Comparison of ENCODE assay signal across 39 mouse cellular contexts in the genomic region with DNA sequence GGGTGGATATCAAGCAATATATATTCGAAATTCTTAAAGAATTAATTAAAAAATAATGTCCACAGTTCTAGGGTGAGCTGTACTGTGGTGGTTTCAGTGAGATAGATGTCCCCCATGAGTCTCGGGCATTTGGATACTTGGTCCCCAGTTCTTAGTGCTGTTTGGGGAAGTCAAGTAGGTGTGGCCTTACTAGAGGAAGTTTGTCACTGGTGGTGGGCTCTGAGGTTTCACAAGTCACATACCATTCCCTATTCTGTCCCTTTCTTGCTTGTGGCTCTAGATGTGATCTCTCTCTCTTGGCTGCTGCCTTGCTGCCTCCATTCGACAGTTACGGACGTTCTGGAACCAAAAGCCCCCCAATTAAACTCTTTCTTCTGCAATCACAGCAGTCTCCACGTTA. TPM values are rescaled to one million over a fixed set of nuclear protein-coding genes. Genes with fewer than 3 reads are reported as not detected.
DNase-seq lines count a peak whose midpoint lies in the region; ATAC-seq and TF ChIP-seq lines count a peak whose summit lies in the region.
"Had no signal": no experiment of that assay in that cellular context is flagged by ENCODE, and none has a peak within 500 bp of the region (broad histone marks: within the 10 kb centered on the region; RNA-seq: fewer than 3 reads in every experiment).

No protein-coding gene starts in this region.

- no peak overlapping the region for H3K4me3 ChIP-seq in spleen, adult 2 months (ENCODE audit: extremely low read depth, insufficient read depth, insufficient read length)
- H3K4me3 ChIP-seq: embryonic facial prominence, embryonic 13.5 days; forebrain, embryonic 10.5 days; forebrain, embryonic 15.5 days; hindbrain, embryonic 13.5 days; limb, embryonic 12.5 days; liver, embryonic 15.5 days; megakaryocyte, embryonic 14.5 days; midbrain, embryonic 12.5 days; stomach, embryonic 15.5 days had no signal

- no peak for TF ChIP-seq POLR2A in spleen, adult 2 months (IDR thresholded peaks at IDR 0.05; ENCODE audit: low read depth, low read length)

- 35% methylated on average over 6 of the region's 6 CpGs for WGBS in spleen, adult 2 months

- TF ChIP-seq CTCF in spleen, adult 2 months (IDR thresholded peaks at IDR 0.05; ENCODE audit: extremely low read depth, insufficient read depth, insufficient read length, insufficient replicate concordance) = no peak

- peak; percentile 86 for ATAC-seq in common myeloid progenitor, adult 5-6 weeks (replicated peaks; ENCODE audit: low read depth, poor library complexity, severe bottlenecking)
- peak; percentile 93 for ATAC-seq in megakaryocyte progenitor cell, adult 5-6 weeks (replicated peaks; ENCODE audit: poor library complexity)
- ATAC-seq: activated CD4-positive, CD25-positive, alpha-beta regulatory T cell, adult 4 months; forebrain, embryonic 15.5 days; intestine, embryonic 16.5 days had no signal

- no peaks in the 10 kb centered on the region for H3K36me3 ChIP-seq in spleen, adult 2 months (ENCODE audit: control insufficient read depth, insufficient read depth, low read length)
- H3K36me3 ChIP-seq in splenic B cell, adult 2 months (ENCODE audit: control insufficient read depth, insufficient read depth, low read length, poor library complexity, severe bottlenecking) = no peaks in the 10 kb centered on the region
- H3K36me3 ChIP-seq: embryonic facial prominence, embryonic 13.5 days; forebrain, embryonic 10.5 days; forebrain, embryonic 15.5 days; hindbrain, embryonic 13.5 days; limb, embryonic 12.5 days; liver, embryonic 15.5 days; midbrain, embryonic 12.5 days; stomach, embryonic 15.5 days had no signal

- 0 out of 2 replicates have a peak overlapping the region, but pooled peaks have one; percentile 20 for H3K27ac ChIP-seq in spleen, adult 2 months (ENCODE audit: insufficient read depth, low read length)
- H3K27ac ChIP-seq: embryonic facial prominence, embryonic 13.5 days; forebrain, embryonic 10.5 days; forebrain, embryonic 15.5 days; hindbrain, embryonic 13.5 days; kidney, postnatal 0 days; limb, embryonic 12.5 days; liver, embryonic 15.5 days; midbrain, embryonic 12.5 days; stomach, embryonic 15.5 days had no signal

- DNase-seq in spleen, adult 2 months (ENCODE audit: low read depth in 1 of 2, low spot score in 2 of 2) = peak; percentile 28 to 44
- no peak for DNase-seq in spleen, postnatal 4 days (ENCODE audit: low spot score in 2 of 2)
- peak; percentile 68 for DNase-seq in splenic B cell, adult 2 months (ENCODE audit: low read depth, low spot score)
- DNase-seq in adrenal gland, postnatal 4 days (ENCODE audit: low spot score in 2 of 2) = no peak
- DNase-seq in cerebellum, adult 11 months = no peak
- DNase-seq in kidney, postnatal 25 days = no peak
- DNase-seq: adrenal gland, adult 2 months; adrenal gland, postnatal 36 days; cerebellum, adult 9-10 months; gastrocnemius, postnatal 25 days; heart, postnatal 36 days; kidney, adult 8-10 months; layer of hippocampus, postnatal 36 days; lung, embryonic 14.5 days; lung, postnatal 14 days; right cerebral cortex, postnatal 14 days; thymus, postnatal 36 days had no signal

- H3K27me3 ChIP-seq in spleen, adult 2 months (ENCODE audit: control insufficient read depth, insufficient read depth, low read length) = no peaks in the 10 kb centered on the region
- no peaks in the 10 kb centered on the region for H3K27me3 ChIP-seq in splenic B cell, adult 2 months (ENCODE audit: control insufficient read depth, insufficient read depth, low read length, poor library complexity, severe bottlenecking)
- H3K27me3 ChIP-seq: embryonic facial prominence, embryonic 13.5 days; forebrain, embryonic 15.5 days; hindbrain, embryonic 13.5 days; limb, embryonic 12.5 days; liver, embryonic 15.5 days; midbrain, embryonic 12.5 days; stomach, embryonic 15.5 days had no signal

- peaks cover 20% of the 10 kb centered on the region for H3K4me1 ChIP-seq in spleen, adult 2 months (ENCODE audit: control insufficient read depth, insufficient read depth, insufficient read length)
- H3K4me1 ChIP-seq: embryonic facial prominence, embryonic 13.5 days; forebrain, embryonic 15.5 days; limb, embryonic 12.5 days; liver, embryonic 15.5 days; midbrain, embryonic 12.5 days; stomach, embryonic 15.5 days had no signal

RNA-seq across cellular contexts. Expression of gene Ccl9, which starts 18.0 kb away (rescaled TPM):
- polyA plus RNA-seq in spleen, adult 2 months (2012; rRNA removed) = 3.5 TPM in 2 replicates
- total RNA-seq in common myeloid progenitor, adult 5-6 weeks (2017) = 81.3 and 91.6 TPM in 2 replicates
- 149 and 197 TPM in 2 replicates for total RNA-seq in megakaryocyte progenitor cell, adult 5-6 weeks (2015)
- total RNA-seq in megakaryocyte progenitor cell, adult 5-6 weeks (2017) = 97.7 and 108 TPM in 2 replicates
- total RNA-seq in adrenal gland, postnatal 4 days (2021) = 1 to 10 TPM; 5.0 to 8.5 TPM

RNA-seq across cellular contexts. Expression of gene Ccl5, which starts 30.1 kb away (rescaled TPM):
- 519 and 769 TPM in 2 replicates for polyA plus RNA-seq in spleen, adult 2 months (2012; rRNA removed)
- total RNA-seq in common myeloid progenitor, adult 5-6 weeks (2017) = 2.1 and 6.3 TPM in 2 replicates
- total RNA-seq in megakaryocyte progenitor cell, adult 5-6 weeks (2015) = 1.1 and 4.7 TPM in 2 replicates
- 0.92 and 3.2 TPM in 2 replicates for total RNA-seq in megakaryocyte progenitor cell, adult 5-6 weeks (2017)
- 1 to 10 TPM; 1.1 to 1.3 TPM for total RNA-seq in adrenal gland, postnatal 4 days (2021)
- total RNA-seq: gastrocnemius, adult 18-20 months; gastrocnemius, postnatal 25 days; layer of hippocampus, adult 18-20 months; layer of hippocampus, postnatal 36 days; left cerebral cortex, postnatal 25 days; midbrain, postnatal 0 days had no signal
- polyA plus RNA-seq: embryonic facial prominence, embryonic 13.5 days; forebrain, embryonic 15.5 days; heart, embryonic 11.5 days; hindbrain, embryonic 13.5 days; limb, embryonic 12.5 days; midbrain, embryonic 12.5 days; midbrain, postnatal 0 days; neural tube, embryonic 14.5 days had no signal

RNA-seq across cellular contexts. Expression of gene Ccl6, which starts 32.5 kb away (rescaled TPM):
- polyA plus RNA-seq in spleen, adult 2 months (2012; rRNA removed) = 12.5 and 15.6 TPM in 2 replicates
- total RNA-seq in common myeloid progenitor, adult 5-6 weeks (2017) = 1.8 and 2.1 TPM in 2 replicates
- 13.6 and 25.2 TPM in 2 replicates for total RNA-seq in megakaryocyte progenitor cell, adult 5-6 weeks (2015)
- 13.3 and 15.1 TPM in 2 replicates for total RNA-seq in megakaryocyte progenitor cell, adult 5-6 weeks (2017)
- total RNA-seq in adrenal gland, postnatal 4 days (2021) = 1 to 10 TPM; 7.0 to 9.3 TPM

RNA-seq across cellular contexts. Expression of gene Heatr9, which starts 38.4 kb away (rescaled TPM):
- 0.18 and 0.21 TPM in 2 replicates for polyA plus RNA-seq in spleen, adult 2 months (2012; rRNA removed)
- total RNA-seq in common myeloid progenitor, adult 5-6 weeks (2017) = not detected in 2 replicates
- not detected in 2 replicates for total RNA-seq in megakaryocyte progenitor cell, adult 5-6 weeks (2015)
- not detected in 2 replicates for total RNA-seq in megakaryocyte progenitor cell, adult 5-6 weeks (2017)
- not detected for total RNA-seq in adrenal gland, postnatal 4 days (2021)
- total RNA-seq: adrenal gland, adult 2 months; adrenal gland, postnatal 36 days; gastrocnemius, adult 18-20 months; gastrocnemius, postnatal 25 days; heart, postnatal 36 days; layer of hippocampus, adult 18-20 months; layer of hippocampus, postnatal 36 days; left cerebral cortex, postnatal 25 days; liver, adult 2 months; midbrain, postnatal 0 days had no signal
- polyA plus RNA-seq: adrenal gland, adult 2 months; embryonic facial prominence, embryonic 13.5 days; forebrain, embryonic 10.5 days; forebrain, embryonic 15.5 days; frontal cortex, adult 2 months; heart, embryonic 11.5 days; hindbrain, embryonic 13.5 days; intestine, embryonic 16.5 days; kidney, postnatal 0 days; limb, embryonic 12.5 days; liver, adult 2 months; liver, embryonic 15.5 days; midbrain, embryonic 12.5 days; midbrain, postnatal 0 days; neural tube, embryonic 14.5 days; stomach, embryonic 15.5 days had no signal

Comparison
In these comparisons a context has a peak if more than half of its experiments do, and no peak if none do; other contexts are left out.
1. DNase-seq: peak in spleen, adult 2 months (2 of 2) and splenic B cell, adult 2 months (single experiment); none in spleen, postnatal 4 days (0 of 2), adrenal gland, postnatal 4 days (0 of 2), cerebellum, adult 11 months (single experiment) and kidney, postnatal 25 days (0 of 2).